Mouse (Mus musculus): Measurements from ENCODE around the gene 4933427I04Rik.

4933427I04Rik gene

GRCm38 (mm10) chr4:123859379-123859778 is at the start of gene 4933427I04Rik:
TSS of gene 4933427I04Rik (plus strand) at chr4:123859679.
- no peak for DNase-seq (ENCODE audit: low spot score)

- DNase-seq (ENCODE audit: low spot score), result no peak
Measured at GRCm38 (mm10) chr4:123810475-123811295, 48.8 kb upstream of the 4933427I04Rik start.

GRCm38 (mm10) chr4:123812525-123812924 is 47.0 kb upstream of the 4933427I04Rik start:
- no peak for DNase-seq (ENCODE audit: low spot score)

GRCm38 (mm10) chr4:123814030-123814501 is 45.4 kb upstream of the 4933427I04Rik start:
- DNase-seq (ENCODE audit: low spot score), result no peak

GRCm38 (mm10) chr4:123819093-123819610 is 40.3 kb upstream of the 4933427I04Rik start:
- peak; percentile 22 for DNase-seq (ENCODE audit: low spot score)

GRCm38 (mm10) chr4:123842126-123842525 is 17.4 kb upstream of the 4933427I04Rik start:
- DNase-seq (ENCODE audit: low spot score), result no peak

GRCm38 (mm10) chr4:123856888-123857287 is 2.6 kb upstream of the 4933427I04Rik start:
- no peak for DNase-seq (ENCODE audit: low spot score)

- DNase-seq (ENCODE audit: low spot score), result no peak
Measured at GRCm38 (mm10) chr4:123858090-123858489, 1.4 kb upstream of the 4933427I04Rik start.

- DNase-seq (ENCODE audit: low spot score), result no peak
Measured at GRCm38 (mm10) chr4:123859803-123860202, 324 bp downstream of the 4933427I04Rik start.

- DNase-seq (ENCODE audit: low spot score), result no peak
Measured at GRCm38 (mm10) chr4:123860621-123861020, 1.1 kb downstream of the 4933427I04Rik start.

- DNase-seq (ENCODE audit: low spot score), result peak; percentile 84
Measured at GRCm38 (mm10) chr4:123893726-123894125, 34.2 kb downstream of the 4933427I04Rik start.

- peak; percentile 45 for DNase-seq (ENCODE audit: low spot score)
Measured at GRCm38 (mm10) chr4:123894295-123894694, 34.8 kb downstream of the 4933427I04Rik start.

GRCm38 (mm10) chr4:123898696-123899095 is 39.2 kb downstream of the 4933427I04Rik start:
- DNase-seq (ENCODE audit: low spot score), result peak; percentile 51

- DNase-seq (ENCODE audit: low spot score), result no peak
Measured at GRCm38 (mm10) chr4:123903432-123903831, 44.0 kb downstream of the 4933427I04Rik start.

GRCm38 (mm10) chr4:123904333-123905125 is 45.0 kb downstream of the 4933427I04Rik start, which contains the start of gene Mycbp:
TSS of gene Mycbp (plus strand) at chr4:123904832.
- DNase-seq (ENCODE audit: low spot score), result peak; percentile 99

GRCm38 (mm10) chr4:123905126-123905668 is 45.7 kb downstream of the 4933427I04Rik start:
- no peak for DNase-seq (ENCODE audit: low spot score)

- no peak for DNase-seq (ENCODE audit: low spot score)
Measured at GRCm38 (mm10) chr4:123911503-123911902, 52.0 kb downstream of the 4933427I04Rik start.

GRCm38 (mm10) chr4:123912431-123912830 is 53.0 kb downstream of the 4933427I04Rik start:
- peak; percentile 5 for DNase-seq (ENCODE audit: low spot score)

Data from lung, postnatal 25 days (tissue).